Mouse (Mus musculus) heart, embryonic 14.5 days (tissue): ENCODE results near the gene Dpp8. TPM values are rescaled to one million over a fixed set of nuclear protein-coding genes. Genes with fewer than 3 reads are reported as not detected.
A peak's percentile ranks its signal among the peaks of the same experiment; 100 is the strongest.

Experiments
- ATAC-seq: fragments of 200-750 bp; cut with Nextera tagmentation; 2 replicates; pipeline ENCODE4 v1.8.0; 2017; ENCODE audit warnings: low read depth, moderate TSS enrichment; ENCODE audit not compliant: insufficient number of reproducible peaks, insufficient read depth, low FRiP score
- H3K27ac ChIP-seq, 2 experiments: fragments of 200-500 bp in 1 of 2; fragments of 300-500 bp in 1 of 2; sonication (generic) in 1 of 2; replicated peaks in 1 of 2; 2 replicates each; pipeline ENCODE4 v1.5.1; 2012 to 2014; ENCODE audit warnings: low read depth in 2 of 2, low read length in 2 of 2, control low read depth in 1 of 2, mild to moderate bottlenecking in 1 of 2, mixed read lengths in 1 of 2; ENCODE audit not compliant: control insufficient read depth in 1 of 2, insufficient read depth in 1 of 2
- H3K27me3 ChIP-seq: fragments of 300-500 bp; sonication (generic); 2 replicates; pipeline ENCODE4 v1.6.1; 2014; ENCODE audit warnings: mild to moderate bottlenecking, low read length, control low read depth; ENCODE audit not compliant: control insufficient read depth, insufficient read depth
- H3K36me3 ChIP-seq: fragments of 300-500 bp; sonication (generic); 2 replicates; pipeline ENCODE4 v1.6.1; 2014; ENCODE audit warnings: mild to moderate bottlenecking, control low read depth, low read length, mixed read lengths; ENCODE audit not compliant: control insufficient read depth, insufficient read depth
- H3K4me1 ChIP-seq, 2 experiments: fragments of 200-500 bp in 1 of 2; fragments of 300-500 bp in 1 of 2; sonication (generic) in 1 of 2; 2 replicates each; pipeline ENCODE4 v1.6.1; 2012 to 2014; ENCODE audit warnings: low read length in 2 of 2, control low read depth in 1 of 2, mixed read lengths in 1 of 2; ENCODE audit not compliant: control insufficient read depth in 2 of 2, insufficient read depth in 2 of 2
- H3K4me2 ChIP-seq: fragments of 300-500 bp; sonication (generic); 2 replicates; pipeline ENCODE4 v1.6.1; 2014; ENCODE audit warnings: mild to moderate bottlenecking, low read length
- H3K4me3 ChIP-seq, 2 experiments: fragments of 200-500 bp in 1 of 2; fragments of 300-500 bp in 1 of 2; sonication (generic) in 1 of 2; 2 replicates each; pipeline ENCODE4 v1.5.1; 2012 to 2014; ENCODE audit warnings: low read length in 2 of 2, mild to moderate bottlenecking in 2 of 2, control low read depth in 1 of 2, low read depth in 1 of 2, moderate library complexity in 1 of 2; ENCODE audit not compliant: control insufficient read depth in 1 of 2, insufficient read depth in 1 of 2
- H3K9ac ChIP-seq: fragments of 300-500 bp; sonication (generic); 2 replicates; pipeline ENCODE4 v1.6.1; 2014; ENCODE audit warnings: mild to moderate bottlenecking, low read length
- H3K9me3 ChIP-seq: fragments of 300-500 bp; sonication (generic); 2 replicates; pipeline ENCODE4 v1.6.1; 2016; ENCODE audit warnings: low read length, control low read depth; ENCODE audit not compliant: control insufficient read depth
- WGBS: fragments of 180-500 bp; shearing (Covaris S2); extraction: QIAGEN DNeasy Blood & Tissue Kit; methylation state at CpG from one replicate; pipeline ENCODE4 v1.1.7; 2014; 5-methylcytosine and 5-hydroxymethylcytosine counted together
- polyA plus RNA-seq: library from polyadenylated mRNA; unstranded; fragments of >200 nt; fragmentation: Nextera tagmentation; extraction: Ambion mirVana; gene quantifications from 2 replicates; pipeline ENCODE4 v1.2.1, GENCODE M21; 2014

Dpp8 gene
- polyA plus RNA-seq, 1 experiment from 2014 or later, result 27.9 TPM

GRCm38 (mm10) chr9:65123552-65124168 lies 91.4 kb downstream of the Dpp8 start:
- Histone ChIP-seq H3K9me3 (no peaks in the 10 kb centered on the region), H3K27me3 (peaks cover 26% of the 10 kb centered on the region), H3K27ac (no peak overlapping the region), H3K36me3 (0 out of 2 replicates have a peak, but pooled peaks cover 11% of the 10 kb centered on the region), H3K4me2 (peak overlapping the region; percentile 94), H3K9ac (peak overlapping the region; percentile 70), H3K4me1 (peaks cover 5% of the 10 kb centered on the region in 2 experiments; a peak in 2 of 4 replicates), H3K4me3 (peak overlapping the region; percentile 46 to 55)
- 3% methylated on average over 48 of the region's 48 CpGs for WGBS
- 0 out of 2 replicates have a peak, but pooled peaks have one; percentile 18 for ATAC-seq

GRCm38 (mm10) chr9:65128123-65128815 lies 96.1 kb downstream of the Dpp8 start:
- Histone ChIP-seq H3K27ac (no peak overlapping the region), H3K27me3 (peaks cover 10% of the 10 kb centered on the region), H3K4me2 (peak overlapping the region; percentile 61), H3K9me3 (no peaks in the 10 kb centered on the region), H3K4me1 (peaks cover 4 to 5% of the 10 kb centered on the region in 2 experiments; a peak in 2 of 4 replicates), H3K9ac (peak overlapping the region; percentile 44; the same call in 1 of the 2 replicates), H3K4me3 (peak overlapping the region; percentile 25 to 27), H3K36me3 (peaks cover 19% of the 10 kb centered on the region; the same call in 1 of the 2 replicates)
- 9% methylated on average over 25 of the region's 25 CpGs for WGBS
- ATAC-seq, result no peak

- peaks cover 5% of the 10 kb centered on the region; the same call in 1 of the 2 replicates for H3K27me3 ChIP-seq
- H3K9ac ChIP-seq, result no peak overlapping the region
- H3K36me3 ChIP-seq, result peaks cover 18% of the 10 kb centered on the region; the same call in 1 of the 2 replicates
- H3K9me3 ChIP-seq, result no peaks in the 10 kb centered on the region
- no peak overlapping the region for H3K4me3 ChIP-seq
- no peak overlapping the region for H3K27ac ChIP-seq
- H3K4me2 ChIP-seq, result no peak overlapping the region
- 76% methylated on average over 5 of the region's 5 CpGs for WGBS
- peaks cover 0 to 2% of the 10 kb centered on the region in 2 experiments; a peak in 1 of 4 replicates for H3K4me1 ChIP-seq
- no peak for ATAC-seq
Measured at GRCm38 (mm10) chr9:65131717-65132116, 99.5 kb downstream of the Dpp8 start.

Other genes starting within 250 kb of the Dpp8 start
- 6.0 and 7.0 TPM in 2 replicates for gene Dennd4a, start 221.1 kb upstream of the Dpp8 start, polyA plus RNA-seq
- gene Slc24a1, start 80.8 kb upstream of the Dpp8 start, polyA plus RNA-seq, result 0.05 TPM in 2 replicates
- gene Ints14, start 71.5 kb upstream of the Dpp8 start, polyA plus RNA-seq, result 39.0 and 41.1 TPM in 2 replicates
- gene Hacd3, start 10.7 kb upstream of the Dpp8 start, polyA plus RNA-seq, result 50.3 and 52.5 TPM in 2 replicates
- gene Igdcc4, start 69.1 kb downstream of the Dpp8 start, polyA plus RNA-seq, result 12.3 and 15.7 TPM in 2 replicates
- 0.36 and 0.63 TPM in 2 replicates for gene Igdcc3, start 108.8 kb downstream of the Dpp8 start, polyA plus RNA-seq
- gene Parp16, start 162.9 kb downstream of the Dpp8 start, polyA plus RNA-seq, result 4.3 and 5.6 TPM in 2 replicates
- gene Cilp, start 232.8 kb downstream of the Dpp8 start, polyA plus RNA-seq, result not detected in 2 replicates